Mouse (Mus musculus) MEL (cell line): ENCODE data around the gene 4930404H24Rik. TPM values are rescaled to one million over a fixed set of nuclear protein-coding genes. Genes with fewer than 3 reads are reported as not detected.

ENCODE experiments used
- DNase-seq: peaks from one replicate; pipeline ENCODE4 v3.0.0; 2011; ENCODE audit warnings: low read depth, low spot score
- H3K27ac ChIP-seq: 2 replicates; pipeline ENCODE4 v1.5.1; 2012; ENCODE audit warnings: low read depth, mild to moderate bottlenecking, control low read depth, low read length, moderate library complexity; ENCODE audit not compliant: control insufficient read depth
- H3K27me3 ChIP-seq, 2 experiments: fragments of 150-350 bp in 1 of 2; sonication (generic) in 1 of 2; 2 replicates each; pipeline ENCODE4 v1.6.1; 2012; ENCODE audit warnings: low read length in 2 of 2, mild to moderate bottlenecking in 2 of 2, improper control_type of control experiment in 1 of 2, moderate library complexity in 1 of 2; ENCODE audit not compliant: insufficient read depth in 2 of 2, control insufficient read depth in 1 of 2
- H3K36me3 ChIP-seq, 2 experiments: 2 replicates each; pipeline ENCODE4 v1.6.1; 2012 to 2014; ENCODE audit warnings: low read length in 2 of 2, improper control_type of control experiment in 1 of 2, inconsistent platforms in 1 of 2, mild to moderate bottlenecking in 1 of 2; ENCODE audit not compliant: insufficient read depth in 2 of 2, control insufficient read depth in 1 of 2
- H3K4me1 ChIP-seq, 2 experiments: fragments of 150-350 bp in 1 of 2; sonication (generic) in 1 of 2; 2 replicates each; pipeline ENCODE4 v1.6.1; 2012; ENCODE audit warnings: low read length in 2 of 2, improper control_type of control experiment in 1 of 2, mild to moderate bottlenecking in 1 of 2; ENCODE audit not compliant: insufficient read depth in 2 of 2, control insufficient read depth in 1 of 2
- H3K4me3 ChIP-seq, 2 experiments: fragments of 150-350 bp in 1 of 2; sonication (generic) in 1 of 2; 2 replicates each; pipeline ENCODE4 v1.5.1; 2012; ENCODE audit warnings: low read depth in 2 of 2, low read length in 2 of 2, mild to moderate bottlenecking in 2 of 2, moderate library complexity in 2 of 2, control low read depth in 1 of 2, improper control_type of control experiment in 1 of 2; ENCODE audit not compliant: control insufficient read depth in 1 of 2, insufficient read depth in 1 of 2
- H3K79me2 ChIP-seq: 2 replicates; pipeline ENCODE4 v1.6.1; 2012; ENCODE audit warnings: mild to moderate bottlenecking, low read length, moderate library complexity; ENCODE audit not compliant: control insufficient read depth, poor library complexity, insufficient read depth
- H3K9ac ChIP-seq: 2 replicates; pipeline ENCODE4 v1.6.1; 2012; ENCODE audit warnings: low read depth, mild to moderate bottlenecking, control low read depth, low read length, moderate library complexity; ENCODE audit not compliant: control insufficient read depth, poor library complexity, severe bottlenecking
- H3K9me3 ChIP-seq: fragments of 150-350 bp; sonication (generic); replicated peaks from 2 replicates; pipeline ENCODE4 v1.6.1; 2012; ENCODE audit warnings: mild to moderate bottlenecking, low read length, improper control_type of control experiment, moderate library complexity; ENCODE audit not compliant: insufficient read depth
- BHLHE40 ChIP-seq: IDR thresholded peaks from 2 replicates; pipeline ENCODE4 v1.6.1; 2012; ENCODE audit warnings: low read depth, mild to moderate bottlenecking, inconsistent platforms, low read length, improper control_type of control experiment, borderline replicate concordance
- CTCF ChIP-seq, 3 experiments: IDR thresholded peaks in 2 of 3; conservative IDR thresholded peaks in 1 of 3; 2 replicates each; pipeline ENCODE4 v1.5.1; 2011 to 2012; ENCODE audit warnings: low read length in 3 of 3, low read depth in 2 of 3, mild to moderate bottlenecking in 2 of 3, improper control_type of control experiment in 1 of 3, inconsistent platforms in 1 of 3, mixed read lengths in 1 of 3, moderate library complexity in 1 of 3; ENCODE audit not compliant: control insufficient read depth in 1 of 3, insufficient read depth in 1 of 3, poor library complexity in 1 of 3, severe bottlenecking in 1 of 3
- E2F4 ChIP-seq: IDR thresholded peaks from 2 replicates; pipeline ENCODE4 v1.6.1; 2011; ENCODE audit warnings: low read depth, low read length, improper control_type of control experiment, borderline replicate concordance
- ELF1 ChIP-seq: IDR thresholded peaks from 2 replicates; pipeline ENCODE4 v1.6.1; 2014; ENCODE audit warnings: low read depth, mild to moderate bottlenecking, inconsistent platforms, low read length, improper control_type of control experiment, moderate library complexity
- EP300 ChIP-seq, 2 experiments: IDR thresholded peaks; 2 replicates each; pipeline ENCODE4 v1.6.1; 2011; ENCODE audit warnings: improper control_type of control experiment in 2 of 2, low read length in 2 of 2, low read depth in 1 of 2, mild to moderate bottlenecking in 1 of 2
- ETS1 ChIP-seq: IDR thresholded peaks from 2 replicates; pipeline ENCODE4 v1.6.1; 2012; ENCODE audit warnings: low read depth, mild to moderate bottlenecking, inconsistent platforms, low read length, improper control_type of control experiment, moderate library complexity
- GABPA ChIP-seq: IDR thresholded peaks from 2 replicates; pipeline ENCODE4 v1.6.1; 2012; ENCODE audit warnings: low read depth, mild to moderate bottlenecking, inconsistent platforms, low read length, improper control_type of control experiment, moderate library complexity
- GATA1 ChIP-seq: IDR thresholded peaks from 2 replicates; pipeline ENCODE4 v1.6.1; 2011; ENCODE audit warnings: low read depth, low read length, improper control_type of control experiment
- HCFC1 ChIP-seq: IDR thresholded peaks from 2 replicates; pipeline ENCODE4 v1.6.1; 2012; ENCODE audit warnings: low read depth, mild to moderate bottlenecking, inconsistent platforms, low read length, improper control_type of control experiment, moderate library complexity
- KAT2A ChIP-seq: conservative IDR thresholded peaks from 2 replicates; pipeline ENCODE4 v1.6.1; 2012; ENCODE audit warnings: low read depth, low read length, improper control_type of control experiment, inconsistent platforms
- MAFK ChIP-seq: IDR thresholded peaks from 2 replicates; pipeline ENCODE4 v1.6.1; 2011; ENCODE audit warnings: low read depth, mild to moderate bottlenecking, low read length, improper control_type of control experiment, borderline replicate concordance
- MAZ ChIP-seq: IDR thresholded peaks from 2 replicates; pipeline ENCODE4 v1.6.1; 2012; ENCODE audit warnings: low read depth, mild to moderate bottlenecking, inconsistent platforms, low read length, improper control_type of control experiment
- MEF2A ChIP-seq: IDR thresholded peaks from 2 replicates; pipeline ENCODE4 v1.6.1; 2014; ENCODE audit warnings: low read depth, mild to moderate bottlenecking, inconsistent platforms, low read length, improper control_type of control experiment; ENCODE audit not compliant: poor library complexity, insufficient replicate concordance, severe bottlenecking; ENCODE audit errors: extremely low read depth
- MYB ChIP-seq: IDR thresholded peaks from 2 replicates; pipeline ENCODE4 v1.6.1; 2011; ENCODE audit warnings: mild to moderate bottlenecking, low read depth, low read length, improper control_type of control experiment
- NELFE ChIP-seq: IDR thresholded peaks from 2 replicates; pipeline ENCODE4 v1.6.1; 2011; ENCODE audit warnings: low read depth, low read length, improper control_type of control experiment
- NRF1 ChIP-seq: IDR thresholded peaks from 2 replicates; pipeline ENCODE4 v1.6.1; 2014; ENCODE audit warnings: low read depth, mild to moderate bottlenecking, inconsistent platforms, low read length, improper control_type of control experiment, moderate library complexity; ENCODE audit not compliant: poor library complexity, insufficient read depth, severe bottlenecking
- POLR2A ChIP-seq, 2 experiments: IDR thresholded peaks; 2 replicates each; pipeline ENCODE4 v1.6.1; 2011 to 2012; ENCODE audit warnings: low read length in 2 of 2, mild to moderate bottlenecking in 2 of 2, control low read depth in 1 of 2, improper control_type of control experiment in 1 of 2, low read depth in 1 of 2, moderate library complexity in 1 of 2; ENCODE audit not compliant: control insufficient read depth in 1 of 2, insufficient read depth in 1 of 2, poor library complexity in 1 of 2
- POLR2AphosphoS2 ChIP-seq: IDR thresholded peaks from 2 replicates; pipeline ENCODE4 v1.6.1; 2011; ENCODE audit warnings: low read length, improper control_type of control experiment
- POLR2AphosphoS5 ChIP-seq: IDR thresholded peaks from 2 replicates; pipeline ENCODE4 v1.6.1; 2012; ENCODE audit warnings: low read depth, borderline replicate concordance, mild to moderate bottlenecking, inconsistent platforms, low read length, moderate library complexity, mixed read lengths
- RCOR1 ChIP-seq: IDR thresholded peaks from 2 replicates; pipeline ENCODE4 v1.6.1; 2012; ENCODE audit warnings: low read depth, mild to moderate bottlenecking, inconsistent platforms, low read length, improper control_type of control experiment
- SIN3A ChIP-seq: IDR thresholded peaks from 2 replicates; pipeline ENCODE4 v1.6.1; 2012; ENCODE audit warnings: low read length, improper control_type of control experiment, inconsistent platforms
- SMC3 ChIP-seq: IDR thresholded peaks from 2 replicates; pipeline ENCODE4 v1.6.1; 2011; ENCODE audit warnings: low read depth, low read length, improper control_type of control experiment
- TAL1 ChIP-seq: IDR thresholded peaks from 2 replicates; pipeline ENCODE4 v1.6.1; 2012; ENCODE audit warnings: mild to moderate bottlenecking, inconsistent platforms, low read length, moderate library complexity, mixed read lengths
- TBP ChIP-seq: IDR thresholded peaks from 2 replicates; pipeline ENCODE4 v1.8.0; 2011; ENCODE audit warnings: low read depth, low read length, improper control_type of control experiment
- TCF12 ChIP-seq: IDR thresholded peaks from 2 replicates; pipeline ENCODE4 v1.6.1; 2014; ENCODE audit warnings: low read depth, mild to moderate bottlenecking, inconsistent platforms, low read length, improper control_type of control experiment, moderate library complexity
- UBTF ChIP-seq: IDR thresholded peaks from 2 replicates; pipeline ENCODE4 v1.6.1; 2012; ENCODE audit warnings: low read depth, mild to moderate bottlenecking, inconsistent platforms, low read length, improper control_type of control experiment, moderate library complexity, borderline replicate concordance; ENCODE audit not compliant: insufficient read depth
- USF1 ChIP-seq: IDR thresholded peaks from 2 replicates; pipeline ENCODE4 v1.6.1; 2014; ENCODE audit warnings: low read depth, mild to moderate bottlenecking, inconsistent platforms, low read length, improper control_type of control experiment, moderate library complexity
- USF2 ChIP-seq, 2 experiments: IDR thresholded peaks; 2 replicates each; pipeline ENCODE4 v1.6.1; 2011 to 2012; ENCODE audit warnings: improper control_type of control experiment in 2 of 2, low read length in 2 of 2, borderline replicate concordance in 1 of 2, inconsistent platforms in 1 of 2, low read depth in 1 of 2, mild to moderate bottlenecking in 1 of 2; ENCODE audit not compliant: insufficient read depth in 1 of 2
- ZC3H11A ChIP-seq: IDR thresholded peaks from 2 replicates; pipeline ENCODE4 v1.6.1; 2012; ENCODE audit warnings: low read depth, mild to moderate bottlenecking, inconsistent platforms, low read length, improper control_type of control experiment
- ZKSCAN1 ChIP-seq: IDR thresholded peaks from 2 replicates; pipeline ENCODE4 v1.6.1; 2012; ENCODE audit warnings: low read depth, mild to moderate bottlenecking, inconsistent platforms, low read length, improper control_type of control experiment, moderate library complexity
- ZMIZ1 ChIP-seq: IDR thresholded peaks from 2 replicates; pipeline ENCODE4 v1.6.1; 2012; ENCODE audit warnings: low read depth, mild to moderate bottlenecking, inconsistent platforms, low read length, improper control_type of control experiment, moderate library complexity
- polyA plus RNA-seq, 2 experiments: library from polyadenylated mRNA; stranded (reverse) in 1 of 2; unstranded in 1 of 2; fragments of >175 nt in 1 of 2; fragments of >200 nt in 1 of 2; gene quantifications; 2 replicates each; pipeline versions ENCODE4 v1.2.1 to v1.2.4; 2012; ENCODE audit warnings: low replicate concordance in 2 of 2, low read depth in 1 of 2; ENCODE audit not compliant: insufficient read length in 2 of 2, insufficient read depth in 1 of 2, missing spikeins in 1 of 2
- total RNA-seq: library from RNA; depleted of rRNA; stranded (reverse); fragments of 300-350 nt; gene quantifications from 2 replicates; pipeline ENCODE4 v1.2.3, GENCODE M21; 2012

4930404H24Rik gene
- total and polyA plus RNA-seq, 3 experiments: 0.24 TPM; not detected in 2

GRCm38 (mm10) chr2:153479486-153479885 lies 13.1 kb upstream of the 4930404H24Rik start:
- TF ChIP-seq GABPA: no peak
- TF ChIP-seq CTCF (IDR thresholded peaks at IDR 0.05 in 2 of 3, conservative IDR thresholded peaks at IDR 0.05 in 1 of 3; ENCODE audit: control insufficient read depth in 1 of 3, insufficient read depth in 1 of 3, low read depth in 2 of 3, low read length in 3 of 3, poor library complexity in 1 of 3, severe bottlenecking in 1 of 3): no peak
- TF ChIP-seq MAZ: no peak
- no peak for TF ChIP-seq TBP
- TF ChIP-seq BHLHE40: no peak
- TF ChIP-seq RCOR1: 0 out of 2 replicates have a peak, but pooled peaks have one; percentile 18
- TF ChIP-seq TCF12: peak; percentile 56; the same call in 1 of the 2 replicates
- peak; percentile 50 for TF ChIP-seq SIN3A
- TF ChIP-seq NELFE: no peak
- peak; percentile 32; the same call in 1 of the 2 replicates for TF ChIP-seq TAL1
- peak; percentile 62 to 63 for TF ChIP-seq EP300 (IDR thresholded peaks at IDR 0.05; ENCODE audit: low read depth in 1 of 2, low read length in 2 of 2)
- no peak for TF ChIP-seq UBTF
- TF ChIP-seq ZKSCAN1: no peak
- no peak for TF ChIP-seq USF1
- no peak for TF ChIP-seq KAT2A
- TF ChIP-seq USF2 (IDR thresholded peaks at IDR 0.05; ENCODE audit: borderline replicate concordance in 1 of 2, insufficient read depth in 1 of 2, low read depth in 1 of 2, low read length in 2 of 2): no peak
- peak; percentile 20 for TF ChIP-seq SMC3
- peak; percentile 14; the same call in 1 of the 2 replicates for TF ChIP-seq ETS1
- TF ChIP-seq GATA1: no peak
- TF ChIP-seq ELF1: no peak
- TF ChIP-seq POLR2A (IDR thresholded peaks at IDR 0.05; ENCODE audit: control insufficient read depth in 1 of 2, insufficient read depth in 1 of 2, low read depth in 1 of 2, low read length in 2 of 2, poor library complexity in 1 of 2): no peak
- peak; percentile 14; the same call in 1 of the 2 replicates for TF ChIP-seq NRF1
- no peak for TF ChIP-seq ZMIZ1
- no peak for TF ChIP-seq POLR2AphosphoS2
- no peak for TF ChIP-seq E2F4
- TF ChIP-seq POLR2AphosphoS5: no peak
- TF ChIP-seq HCFC1: no peak
- TF ChIP-seq MEF2A: no peak
- TF ChIP-seq MAFK: no peak
- no peak for TF ChIP-seq ZC3H11A
- TF ChIP-seq MYB: no peak
- no peaks in the 10 kb centered on the region for H3K27me3 ChIP-seq
- H3K36me3 ChIP-seq: peaks cover 2 to 25% of the 10 kb centered on the region in 2 experiments; a peak in 3 of 4 replicates
- H3K4me1 ChIP-seq: peaks cover 13 to 29% of the 10 kb centered on the region in 2 experiments
- H3K9me3 ChIP-seq: no peaks in the 10 kb centered on the region
- H3K79me2 ChIP-seq: no peaks in the 10 kb centered on the region
- peak overlapping the region; percentile 23 for H3K27ac ChIP-seq
- H3K9ac ChIP-seq: no peak overlapping the region
- DNase-seq: peak; percentile 36
- no peak overlapping the region for H3K4me3 ChIP-seq
